Mouse (Mus musculus) neutrophil, adult 65 days (primary cell): ENCODE results near the gene Olfr1287. TPM values are rescaled to one million over a fixed set of nuclear protein-coding genes. Genes with fewer than 3 reads are reported as not detected.

Experiments used
- total RNA-seq: library from RNA; stranded (reverse); gene quantifications from 2 replicates; pipeline ENCODE4 v1.2.4, GENCODE M21; 2023

The Olfr1287 gene
- total RNA-seq: not detected in 2 replicates

DNA sequence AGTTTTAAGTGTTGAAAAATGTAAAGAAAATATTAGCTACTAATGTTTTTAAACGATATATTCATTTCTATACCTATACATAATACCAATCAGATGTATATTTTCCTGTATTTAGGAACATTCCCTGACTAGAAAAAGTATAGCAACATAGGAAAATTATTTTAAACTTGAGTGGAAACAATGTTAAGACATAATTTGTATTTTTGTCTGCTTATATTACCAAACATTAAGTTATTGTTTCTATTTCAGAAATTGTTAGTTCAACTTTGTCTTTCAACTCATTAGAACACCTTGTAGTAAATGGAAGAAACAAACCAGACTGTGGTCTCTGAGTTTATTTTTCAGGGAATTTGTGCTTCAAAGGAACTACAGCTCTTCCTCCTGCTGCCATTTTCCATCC is at the start of gene Olfr1287:
TSS of gene Olfr1287 (plus strand) at position 301 of the 400 bp plus-strand sequence.

GRCm38 (mm10) chr2:111422931-111423330 is 26.0 kb upstream of the Olfr1287 start, which contains the start of gene Olfr1286:
TSS of gene Olfr1286 (minus strand) at chr2:111423115.

GRCm38 (mm10) chr2:111473801-111474200 is 24.9 kb downstream of the Olfr1287 start, which contains the start of gene Olfr1288:
TSS of gene Olfr1288 (plus strand) at chr2:111474101.

GRCm38 (mm10) chr2:111480519-111480918 is 31.6 kb downstream of the Olfr1287 start, which contains the start of gene Olfr1289:
TSS of gene Olfr1289 (plus strand) at chr2:111480819.

GRCm38 (mm10) chr2:111493729-111494128 is 44.8 kb downstream of the Olfr1287 start, which contains the start of gene Olfr1290:
TSS of gene Olfr1290 (minus strand) at chr2:111493829.

GRCm38 (mm10) chr2:111496880-111497279 is 47.9 kb downstream of the Olfr1287 start, which contains the start of gene Olfr1291-ps1:
TSS of gene Olfr1291-ps1 (plus strand) at chr2:111497180.

Other genes with a start within 250 kb of the Olfr1287 start
- not detected in 2 replicates for gene 4930430A15Rik, start 219.5 kb upstream of the Olfr1287 start, total RNA-seq
- gene Olfr1275, start 213.9 kb upstream of the Olfr1287 start, total RNA-seq: not detected in 2 replicates
- gene Olfr1276, start 194.6 kb upstream of the Olfr1287 start, total RNA-seq: not detected in 2 replicates
- not detected in 2 replicates for gene Olfr1277, start 175.0 kb upstream of the Olfr1287 start, total RNA-seq
- gene Olfr1278, start 159.0 kb upstream of the Olfr1287 start, total RNA-seq: not detected in 2 replicates
- gene Olfr1279, start 148.5 kb upstream of the Olfr1287 start, total RNA-seq: not detected in 2 replicates
- not detected in 2 replicates for gene Olfr1280, start 135.1 kb upstream of the Olfr1287 start, total RNA-seq
- gene Olfr1281, start 122.6 kb upstream of the Olfr1287 start, total RNA-seq: not detected in 2 replicates
- gene Olfr1282, start 113.1 kb upstream of the Olfr1287 start, total RNA-seq: not detected in 2 replicates
- not detected in 2 replicates for gene Olfr1283, start 82.4 kb upstream of the Olfr1287 start, total RNA-seq
- not detected in 2 replicates for gene Olfr1284, start 73.6 kb upstream of the Olfr1287 start, total RNA-seq
- not detected in 2 replicates for gene Olfr1286, start 26.0 kb upstream of the Olfr1287 start, total RNA-seq
- gene Olfr1288, start 25.0 kb downstream of the Olfr1287 start, total RNA-seq: not detected in 2 replicates
- gene Olfr1289, start 31.7 kb downstream of the Olfr1287 start, total RNA-seq: not detected in 2 replicates
- not detected in 2 replicates for gene Olfr1290, start 44.7 kb downstream of the Olfr1287 start, total RNA-seq
- not detected in 2 replicates for gene Olfr1291-ps1, start 48.0 kb downstream of the Olfr1287 start, total RNA-seq
- gene Olfr1293-ps, start 76.1 kb downstream of the Olfr1287 start, total RNA-seq: not detected in 2 replicates
- not detected in 2 replicates for gene Olfr1294, start 91.1 kb downstream of the Olfr1287 start, total RNA-seq
- not detected in 2 replicates for gene Olfr1295, start 120.5 kb downstream of the Olfr1287 start, total RNA-seq
- gene Olfr1297, start 177.4 kb downstream of the Olfr1287 start, total RNA-seq: not detected in 2 replicates
- gene Olfr1298, start 200.1 kb downstream of the Olfr1287 start, total RNA-seq: not detected in 2 replicates
- not detected in 2 replicates for gene Olfr1299, start 212.3 kb downstream of the Olfr1287 start, total RNA-seq